Mouse (Mus musculus): ENCODE data around the gene Ric1. TPM values are rescaled to one million over a fixed set of nuclear protein-coding genes. Genes with fewer than 3 reads are reported as not detected.

Ric1 gene
- polyA plus RNA-seq, 1 experiment from 2014 or later, result 11.2 TPM

- Histone ChIP-seq H3K4me3 (no peak overlapping the region), H3K27me3 (no peaks in the 10 kb centered on the region), H3K4me1 (no peaks in the 10 kb centered on the region), H3K36me3 (ENCODE audit: poor library complexity, severe bottlenecking) (peaks cover 69% of the 10 kb centered on the region), H3K4me2 (no peak overlapping the region), H3K27ac (no peak overlapping the region), H3K9me3 (replicated peaks) (no peaks in the 10 kb centered on the region), H3K9ac (no peak overlapping the region)
- ATAC-seq, result no peak
- 96% methylated on average over 5 of the region's 5 CpGs for WGBS
Measured at GRCm38 (mm10) chr19:29598981-29599380, 76.9 kb downstream of the Ric1 start.

- 89% methylated on average over 14 of the region's 14 CpGs for WGBS
Measured at GRCm38 (mm10) chr19:29603548-29604353, 81.7 kb downstream of the Ric1 start.

GRCm38 (mm10) chr19:29604653-29605052 is 82.6 kb downstream of the Ric1 start:
- no peaks in the 10 kb centered on the region for H3K4me1 ChIP-seq
- H3K36me3 ChIP-seq (ENCODE audit: poor library complexity, severe bottlenecking), result peaks cover 33% of the 10 kb centered on the region
- no peak overlapping the region for H3K9ac ChIP-seq
- no peaks in the 10 kb centered on the region for H3K27me3 ChIP-seq
- no peaks in the 10 kb centered on the region for H3K9me3 ChIP-seq (replicated peaks)
- WGBS, result 91% methylated on average over 3 of the region's 3 CpGs
- no peak for ATAC-seq
- no peak overlapping the region for H3K4me2 ChIP-seq
- no peak overlapping the region for H3K4me3 ChIP-seq
- no peak overlapping the region for H3K27ac ChIP-seq

More at GRCm38 (mm10) chr19:29603548-29604353, 81.7 kb downstream of the Ric1 start:
- no peak overlapping the region for H3K4me3 ChIP-seq
- ATAC-seq, result no peak
- H3K27me3 ChIP-seq, result no peaks in the 10 kb centered on the region
- no peaks in the 10 kb centered on the region for H3K9me3 ChIP-seq (replicated peaks)
- H3K4me2 ChIP-seq, result no peak overlapping the region
- H3K9ac ChIP-seq, result no peak overlapping the region
- no peak overlapping the region for H3K27ac ChIP-seq
- H3K36me3 ChIP-seq (ENCODE audit: poor library complexity, severe bottlenecking), result peaks cover 42% of the 10 kb centered on the region
- no peaks in the 10 kb centered on the region for H3K4me1 ChIP-seq

- H3K36me3 ChIP-seq (ENCODE audit: poor library complexity, severe bottlenecking), result peaks cover 36% of the 10 kb centered on the region
- no peak for ATAC-seq
- H3K4me1 ChIP-seq, result no peaks in the 10 kb centered on the region
- 93% methylated on average over 4 of the region's 4 CpGs for WGBS
- H3K9ac ChIP-seq, result no peak overlapping the region
- H3K4me3 ChIP-seq, result no peak overlapping the region
- no peak overlapping the region for H3K27ac ChIP-seq
- H3K4me2 ChIP-seq, result no peak overlapping the region
- H3K27me3 ChIP-seq, result no peaks in the 10 kb centered on the region
- H3K9me3 ChIP-seq (replicated peaks), result no peaks in the 10 kb centered on the region
Measured at GRCm38 (mm10) chr19:29607521-29607920, 85.4 kb downstream of the Ric1 start.

- Histone ChIP-seq H3K27ac (no peak overlapping the region), H3K9ac (no peak overlapping the region), H3K9me3 (replicated peaks) (no peaks in the 10 kb centered on the region), H3K4me2 (no peak overlapping the region), H3K4me3 (no peak overlapping the region), H3K27me3 (no peaks in the 10 kb centered on the region), H3K36me3 (ENCODE audit: poor library complexity, severe bottlenecking) (peaks cover 35% of the 10 kb centered on the region), H3K4me1 (no peaks in the 10 kb centered on the region)
- WGBS, result 78% methylated on average over 4 of the region's 4 CpGs
- ATAC-seq, result no peak
Measured at GRCm38 (mm10) chr19:29608212-29608611, 86.1 kb downstream of the Ric1 start.

GRCm38 (mm10) chr19:29610907-29611306 is 88.8 kb downstream of the Ric1 start:
- Histone ChIP-seq H3K9ac (no peak overlapping the region), H3K4me3 (no peak overlapping the region), H3K4me1 (no peaks in the 10 kb centered on the region), H3K27ac (no peak overlapping the region), H3K27me3 (no peaks in the 10 kb centered on the region), H3K4me2 (no peak overlapping the region), H3K9me3 (replicated peaks) (no peaks in the 10 kb centered on the region), H3K36me3 (ENCODE audit: poor library complexity, severe bottlenecking) (peaks cover 27% of the 10 kb centered on the region)
- 86% methylated on average over 10 of the region's 10 CpGs for WGBS
- ATAC-seq, result no peak

- ATAC-seq, result no peak
- Histone ChIP-seq H3K27ac (no peak overlapping the region), H3K4me3 (no peak overlapping the region), H3K9me3 (replicated peaks) (no peaks in the 10 kb centered on the region), H3K4me2 (no peak overlapping the region), H3K27me3 (no peaks in the 10 kb centered on the region), H3K36me3 (ENCODE audit: poor library complexity, severe bottlenecking) (peaks cover 27% of the 10 kb centered on the region), H3K9ac (no peak overlapping the region), H3K4me1 (no peaks in the 10 kb centered on the region)
- WGBS, result 97% methylated on average over 2 of the region's 2 CpGs
Measured at GRCm38 (mm10) chr19:29612102-29612501, 90.0 kb downstream of the Ric1 start.

- WGBS, result 65% methylated on average over 8 of the region's 9 CpGs
- Histone ChIP-seq H3K4me1 (no peaks in the 10 kb centered on the region), H3K27me3 (no peaks in the 10 kb centered on the region), H3K4me2 (no peak overlapping the region), H3K27ac (no peak overlapping the region), H3K4me3 (no peak overlapping the region), H3K9ac (no peak overlapping the region), H3K9me3 (replicated peaks) (peaks cover 4% of the 10 kb centered on the region; the same call in 1 of the 2 replicates), H3K36me3 (ENCODE audit: poor library complexity, severe bottlenecking) (0 out of 2 replicates have a peak, but pooled peaks cover 4% of the 10 kb centered on the region)
- ATAC-seq, result no peak
Measured at GRCm38 (mm10) chr19:29641055-29641454, 119.0 kb downstream of the Ric1 start.

- H3K4me2 ChIP-seq, result no peak overlapping the region
- no peak overlapping the region for H3K27ac ChIP-seq
- H3K9me3 ChIP-seq (replicated peaks), result peaks cover 4% of the 10 kb centered on the region; the same call in 1 of the 2 replicates
- WGBS, result 37% methylated on average over 5 of the region's 5 CpGs
- H3K36me3 ChIP-seq (ENCODE audit: poor library complexity, severe bottlenecking), result 0 out of 2 replicates have a peak, but pooled peaks cover 4% of the 10 kb centered on the region
- H3K4me3 ChIP-seq, result no peak overlapping the region
- H3K9ac ChIP-seq, result no peak overlapping the region
- H3K27me3 ChIP-seq, result no peaks in the 10 kb centered on the region
- no peak for ATAC-seq
- H3K4me1 ChIP-seq, result no peaks in the 10 kb centered on the region
Measured at GRCm38 (mm10) chr19:29641510-29641909, 119.4 kb downstream of the Ric1 start.

GRCm38 (mm10) chr19:29642211-29642610 is 120.1 kb downstream of the Ric1 start:
- H3K9ac ChIP-seq, result no peak overlapping the region
- 45% methylated on average over 6 of the region's 6 CpGs for WGBS
- H3K27ac ChIP-seq, result no peak overlapping the region
- H3K36me3 ChIP-seq (ENCODE audit: poor library complexity, severe bottlenecking), result 0 out of 2 replicates have a peak, but pooled peaks cover 4% of the 10 kb centered on the region
- no peaks in the 10 kb centered on the region for H3K27me3 ChIP-seq
- peaks cover 4% of the 10 kb centered on the region; the same call in 1 of the 2 replicates for H3K9me3 ChIP-seq (replicated peaks)
- H3K4me1 ChIP-seq, result no peaks in the 10 kb centered on the region
- H3K4me3 ChIP-seq, result no peak overlapping the region
- no peak overlapping the region for H3K4me2 ChIP-seq
- no peak for ATAC-seq

GRCm38 (mm10) chr19:29643194-29643922 is 121.3 kb downstream of the Ric1 start:
- 0 out of 2 replicates have a peak, but pooled peaks cover 4% of the 10 kb centered on the region for H3K36me3 ChIP-seq (ENCODE audit: poor library complexity, severe bottlenecking)
- no peaks in the 10 kb centered on the region for H3K4me1 ChIP-seq
- H3K9me3 ChIP-seq (replicated peaks), result peaks cover 4% of the 10 kb centered on the region; the same call in 1 of the 2 replicates
- WGBS, result 85% methylated on average over 11 of the region's 11 CpGs
- no peak overlapping the region for H3K9ac ChIP-seq
- H3K4me2 ChIP-seq, result no peak overlapping the region
- no peak for ATAC-seq
- no peak overlapping the region for H3K4me3 ChIP-seq
- no peak overlapping the region for H3K27ac ChIP-seq
- H3K27me3 ChIP-seq, result no peaks in the 10 kb centered on the region

- 0 out of 2 replicates have a peak, but pooled peaks cover 4% of the 10 kb centered on the region for H3K36me3 ChIP-seq (ENCODE audit: poor library complexity, severe bottlenecking)
- ATAC-seq, result no peak
- no peaks in the 10 kb centered on the region for H3K4me1 ChIP-seq
- peaks cover 4% of the 10 kb centered on the region; the same call in 1 of the 2 replicates for H3K9me3 ChIP-seq (replicated peaks)
- no peak overlapping the region for H3K27ac ChIP-seq
- no peak overlapping the region for H3K4me3 ChIP-seq
- H3K27me3 ChIP-seq, result no peaks in the 10 kb centered on the region
- no peak overlapping the region for H3K4me2 ChIP-seq
- 98% methylated on average over 6 of the region's 6 CpGs for WGBS
- no peak overlapping the region for H3K9ac ChIP-seq
Measured at GRCm38 (mm10) chr19:29644747-29645146, 122.7 kb downstream of the Ric1 start.

All from forebrain, embryonic 13.5 days (tissue).